In the genomic region with DNA sequence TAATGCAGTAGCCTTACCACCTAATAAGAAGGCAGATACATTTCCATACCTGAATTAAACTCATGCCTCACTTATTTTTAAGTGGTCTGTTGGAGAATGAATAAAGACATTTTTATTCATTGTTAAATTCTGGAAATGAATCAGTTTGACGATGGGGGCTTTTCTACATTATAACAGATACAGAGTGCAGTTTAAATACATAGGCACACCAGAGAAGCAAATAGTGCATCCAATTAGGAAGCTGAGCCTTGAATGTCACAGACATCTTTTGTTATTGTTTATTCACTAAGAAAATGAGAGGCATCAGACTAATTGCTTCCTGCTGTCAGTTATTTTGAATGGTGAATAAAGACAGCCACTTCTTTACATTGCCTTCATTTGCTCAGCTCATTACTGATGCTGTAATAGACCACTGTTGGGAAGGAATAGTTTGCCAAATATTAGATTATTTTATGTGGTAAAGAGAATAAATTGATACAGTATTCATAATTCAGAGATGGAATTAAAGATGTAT, we compare ENCODE assay signal across 20 mouse cellular contexts.
DNase-seq lines count a peak whose midpoint lies in the region; ATAC-seq and TF ChIP-seq lines count a peak whose summit lies in the region.
"Had no signal": no experiment of that assay in that cellular context is flagged by ENCODE, and none has a peak within 500 bp of the region (broad histone marks: within the 10 kb centered on the region; RNA-seq: fewer than 3 reads in every experiment).

No protein-coding gene starts in this region.

- H3K36me3 ChIP-seq in embryonic facial prominence, embryonic 11.5 days (replicated peaks; ENCODE audit: control insufficient read depth, insufficient read depth, low read depth, low read length) = no peaks in the 10 kb centered on the region
- no peaks in the 10 kb centered on the region for H3K36me3 ChIP-seq in embryonic facial prominence, embryonic 10.5 days (replicated peaks)
- H3K36me3 ChIP-seq in forebrain, embryonic 16.5 days (ENCODE audit: control insufficient read depth, insufficient read depth) = no peaks in the 10 kb centered on the region
- H3K36me3 ChIP-seq: heart, embryonic 13.5 days; limb, embryonic 10.5 days had no signal

- no peak overlapping the region for H3K4me2 ChIP-seq in embryonic facial prominence, embryonic 11.5 days (ENCODE audit: low read depth, low read length)
- H3K4me2 ChIP-seq in forebrain, embryonic 16.5 days (ENCODE audit: low read length) = no peak overlapping the region
- H3K4me2 ChIP-seq: heart, embryonic 13.5 days had no signal

- no peak overlapping the region for H3K4me3 ChIP-seq in embryonic facial prominence, embryonic 11.5 days (ENCODE audit: low read depth, low read length)
- no peak overlapping the region for H3K4me3 ChIP-seq in embryonic facial prominence, embryonic 10.5 days
- H3K4me3 ChIP-seq in left cerebral cortex, adult 2 months = no peak overlapping the region
- H3K4me3 ChIP-seq in forebrain, embryonic 16.5 days (replicated peaks; ENCODE audit: low read length) = no peak overlapping the region
- H3K4me3 ChIP-seq: heart, embryonic 13.5 days; limb, embryonic 10.5 days had no signal

- H3K4me1 ChIP-seq in embryonic facial prominence, embryonic 11.5 days (ENCODE audit: control insufficient read depth, insufficient read depth, low read length) = no peaks in the 10 kb centered on the region; the same call in 1 of the 2 replicates
- H3K4me1 ChIP-seq in embryonic facial prominence, embryonic 10.5 days = peaks cover 34% of the 10 kb centered on the region
- H3K4me1 ChIP-seq in forebrain, embryonic 16.5 days (replicated peaks; ENCODE audit: control insufficient read depth, insufficient read depth, low read length) = peaks cover 28% of the 10 kb centered on the region

- 52% methylated on average over 1 of the region's 1 CpGs for WGBS in embryonic facial prominence, embryonic 11.5 days
- 42% methylated on average over 1 of the region's 1 CpGs for WGBS in embryonic facial prominence, embryonic 10.5 days
- 8% methylated on average over 1 of the region's 1 CpGs for WGBS in forebrain, embryonic 16.5 days

- H3K9ac ChIP-seq in embryonic facial prominence, embryonic 11.5 days (replicated peaks; ENCODE audit: low read length) = no peak overlapping the region
- no peak overlapping the region for H3K9ac ChIP-seq in forebrain, embryonic 16.5 days (replicated peaks; ENCODE audit: low read depth, low read length)
- H3K9ac ChIP-seq: heart, embryonic 13.5 days had no signal

- intact Hi-C loops in left cerebral cortex, adult 2 months (cut with DNase I) = no loop called here

- no peak overlapping the region for H3K27ac ChIP-seq in embryonic facial prominence, embryonic 11.5 days (replicated peaks; ENCODE audit: low read depth, low read length)
- H3K27ac ChIP-seq in embryonic facial prominence, embryonic 10.5 days (replicated peaks) = no peak overlapping the region
- H3K27ac ChIP-seq in left cerebral cortex, adult 2 months = peak overlapping the region; percentile 7; the same call in 1 of the 2 replicates
- no peak overlapping the region for H3K27ac ChIP-seq in forebrain, embryonic 16.5 days (ENCODE audit: low read length)
- H3K27ac ChIP-seq: heart, embryonic 13.5 days; hindbrain, postnatal 0 days; limb, embryonic 10.5 days had no signal

- H3K9me3 ChIP-seq in embryonic facial prominence, embryonic 11.5 days (replicated peaks; ENCODE audit: control insufficient read depth, low read length) = no peaks in the 10 kb centered on the region
- H3K9me3 ChIP-seq in embryonic facial prominence, embryonic 10.5 days = no peaks in the 10 kb centered on the region
- H3K9me3 ChIP-seq in forebrain, embryonic 16.5 days (ENCODE audit: control insufficient read depth, low read length) = no peaks in the 10 kb centered on the region
- H3K9me3 ChIP-seq: heart, embryonic 13.5 days; limb, embryonic 10.5 days had no signal

- peak; percentile 30 for DNase-seq in embryonic facial prominence, embryonic 11.5 days (ENCODE audit: low spot score)
- no peak for DNase-seq in embryonic facial prominence, embryonic 10.5 days (ENCODE audit: low spot score)
- DNase-seq in left cerebral cortex, adult 2 months (ENCODE audit: extremely low spot score in 1 of 2, low spot score in 2 of 2) = no peak
- DNase-seq in left cerebral cortex, adult 11 months (ENCODE audit: low spot score) = no peak
- peak; percentile 92 for DNase-seq in Muller cell, postnatal 12 days (ENCODE audit: inconsistent ontology term)
- no peak for DNase-seq in right cerebral cortex, postnatal 10 days (ENCODE audit: low spot score in 2 of 2)
- DNase-seq in adrenal gland, postnatal 4 days (ENCODE audit: low spot score in 2 of 2) = no peak
- DNase-seq: adrenal gland, postnatal 10 days; cerebellum, adult 8-10 months; cerebellum, postnatal 36 days; heart, adult 11 months; heart, postnatal 14 days; kidney, postnatal 4 days; lung, postnatal 4 days; thymus, postnatal 14 days had no signal

- ATAC-seq in embryonic facial prominence, embryonic 11.5 days (replicated peaks; ENCODE audit: insufficient number of reproducible peaks, low FRiP score, low TSS enrichment, low read depth) = no peak
- peak; percentile 62 for ATAC-seq in forebrain, embryonic 16.5 days
- ATAC-seq: hindbrain, postnatal 0 days; intestine, postnatal 0 days had no signal

- TF ChIP-seq CTCF in left cerebral cortex, adult 2 months (IDR thresholded peaks at IDR 0.05) = no peak

- no peaks in the 10 kb centered on the region for H3K27me3 ChIP-seq in embryonic facial prominence, embryonic 11.5 days (ENCODE audit: control insufficient read depth, insufficient read depth, low read length)
- H3K27me3 ChIP-seq in embryonic facial prominence, embryonic 10.5 days (replicated peaks; ENCODE audit: low read depth, poor library complexity, severe bottlenecking) = no peaks in the 10 kb centered on the region
- H3K27me3 ChIP-seq in forebrain, embryonic 16.5 days (replicated peaks; ENCODE audit: control insufficient read depth, insufficient read depth, low read length) = no peaks in the 10 kb centered on the region
- H3K27me3 ChIP-seq: heart, embryonic 13.5 days had no signal

Comparison
In these comparisons a context has a peak if more than half of its experiments do, and no peak if none do; other contexts are left out.
1. DNase-seq: peak in embryonic facial prominence, embryonic 11.5 days (single experiment) and Muller cell, postnatal 12 days (single experiment); none in embryonic facial prominence, embryonic 10.5 days (single experiment), left cerebral cortex, adult 2 months (0 of 2), left cerebral cortex, adult 11 months (single experiment), right cerebral cortex, postnatal 10 days (0 of 2) and adrenal gland, postnatal 4 days (0 of 2).